Mouse (Mus musculus) megakaryocyte-erythroid progenitor cell, adult 5-6 weeks (primary cell): Measurements from ENCODE around the gene Arl4d. TPM values are rescaled to one million over a fixed set of nuclear protein-coding genes. Genes with fewer than 3 reads are reported as not detected.

ENCODE experiments used
- ATAC-seq: replicated peaks from 2 replicates; pipeline ENCODE4 v1.8.0; 2016; ENCODE audit warnings: mild to moderate bottlenecking, inconsistent platforms; ENCODE audit not compliant: severe bottlenecking, poor library complexity, low FRiP score, low TSS enrichment
- total RNA-seq, 2 experiments: library from RNA; stranded (forward) in 1 of 2; stranded (reverse) in 1 of 2; fragments of 200-1000, 215-1000 nt in 1 of 2; fragments of >200 nt in 1 of 2; fragmentation: Nextera tagmentation in 1 of 2; gene quantifications; 2 replicates each; pipeline ENCODE4 v1.2.3; 2014 to 2017

Gene Arl4d
- total RNA-seq, 2 experiments from 2014 or later, result 0.22 to 5.8 TPM

- ATAC-seq, result no peak
Observed at GRCm38 (mm10) chr11:101706764-101707448, 41.6 kb downstream of the Arl4d start.

- ATAC-seq, result no peak
Observed at GRCm38 (mm10) chr11:101708482-101708881, 43.1 kb downstream of the Arl4d start.

- no peak for ATAC-seq
Observed at GRCm38 (mm10) chr11:101712811-101713210, 47.5 kb downstream of the Arl4d start.

GRCm38 (mm10) chr11:101714012-101714411 is 48.7 kb downstream of the Arl4d start:
- no peak for ATAC-seq

Other genes starting within 250 kb of the Arl4d start
- 74.9 and 108 TPM in 2 replicates for gene Aarsd1, start 247.9 kb upstream of the Arl4d start, total RNA-seq (2014; fragmentation: Nextera tagmentation)
- gene Aarsd1, start 247.9 kb upstream of the Arl4d start, total RNA-seq (2017), result 81.8 and 87.7 TPM in 2 replicates
- gene Gm27029, start 240.7 kb upstream of the Arl4d start, total RNA-seq (2014; fragmentation: Nextera tagmentation), result 4.9 and 7.1 TPM in 2 replicates
- 0.61 TPM in 1 of 2 replicates, not detected in the other for gene Gm27029, start 240.7 kb upstream of the Arl4d start, total RNA-seq (2017)
- gene Rundc1, start 240.5 kb upstream of the Arl4d start, total RNA-seq (2014; fragmentation: Nextera tagmentation), result 5.1 and 6.5 TPM in 2 replicates
- 1.5 and 6.2 TPM in 2 replicates for gene Rundc1, start 240.5 kb upstream of the Arl4d start, total RNA-seq (2017)
- not detected in 2 replicates for gene Ptges3l, start 240.2 kb upstream of the Arl4d start, total RNA-seq (2014; fragmentation: Nextera tagmentation)
- gene Ptges3l, start 240.2 kb upstream of the Arl4d start, total RNA-seq (2017), result not detected in 2 replicates
- gene Rpl27, start 223.2 kb upstream of the Arl4d start, total RNA-seq (2014; fragmentation: Nextera tagmentation), result 1,243 and 1,644 TPM in 2 replicates
- 3,990 and 4,375 TPM in 2 replicates for gene Rpl27, start 223.2 kb upstream of the Arl4d start, total RNA-seq (2017)
- gene Ifi35, start 217.1 kb upstream of the Arl4d start, total RNA-seq (2014; fragmentation: Nextera tagmentation), result 35.5 and 44.1 TPM in 2 replicates
- 31.7 and 33.5 TPM in 2 replicates for gene Ifi35, start 217.1 kb upstream of the Arl4d start, total RNA-seq (2017)
- gene Rnd2, start 200.5 kb upstream of the Arl4d start, total RNA-seq (2014; fragmentation: Nextera tagmentation), result 1.6 and 7.2 TPM in 2 replicates
- gene Rnd2, start 200.5 kb upstream of the Arl4d start, total RNA-seq (2017), result 3.5 and 3.8 TPM in 2 replicates
- 6.5 and 7.4 TPM in 2 replicates for gene Vat1, start 199.3 kb upstream of the Arl4d start, total RNA-seq (2014; fragmentation: Nextera tagmentation)
- 3.3 and 5.4 TPM in 2 replicates for gene Vat1, start 199.3 kb upstream of the Arl4d start, total RNA-seq (2017)
- 37.5 and 45.4 TPM in 2 replicates for gene Brca1, start 113.6 kb upstream of the Arl4d start, total RNA-seq (2014; fragmentation: Nextera tagmentation)
- gene Brca1, start 113.6 kb upstream of the Arl4d start, total RNA-seq (2017), result 38.5 and 49.6 TPM in 2 replicates
- 50.1 and 74.2 TPM in 2 replicates for gene Nbr1, start 113.4 kb upstream of the Arl4d start, total RNA-seq (2014; fragmentation: Nextera tagmentation)
- gene Nbr1, start 113.4 kb upstream of the Arl4d start, total RNA-seq (2017), result 43.3 and 45.3 TPM in 2 replicates
- 0.85 and 1.7 TPM in 2 replicates for gene Tmem106a, start 83.3 kb upstream of the Arl4d start, total RNA-seq (2014; fragmentation: Nextera tagmentation)
- gene Tmem106a, start 83.3 kb upstream of the Arl4d start, total RNA-seq (2017), result 0.80 TPM in 1 of 2 replicates, not detected in the other
- gene Gm11634, start 66.3 kb upstream of the Arl4d start, total RNA-seq (2014; fragmentation: Nextera tagmentation), result not detected in 2 replicates
- not detected in 2 replicates for gene Gm11634, start 66.3 kb upstream of the Arl4d start, total RNA-seq (2017)
- gene Rdm1, start 38.3 kb upstream of the Arl4d start, total RNA-seq (2014; fragmentation: Nextera tagmentation), result 13.0 and 21.8 TPM in 2 replicates
- 2.0 and 5.3 TPM in 2 replicates for gene Rdm1, start 38.3 kb upstream of the Arl4d start, total RNA-seq (2017)
- gene Dhx8, start 67.4 kb downstream of the Arl4d start, total RNA-seq (2014; fragmentation: Nextera tagmentation), result 31.5 and 41.1 TPM in 2 replicates
- 26.8 and 49.1 TPM in 2 replicates for gene Dhx8, start 67.4 kb downstream of the Arl4d start, total RNA-seq (2017)
- gene Etv4, start 119.8 kb downstream of the Arl4d start, total RNA-seq (2014; fragmentation: Nextera tagmentation), result not detected in 2 replicates
- not detected in 2 replicates for gene Etv4, start 119.8 kb downstream of the Arl4d start, total RNA-seq (2017)
- gene Meox1, start 228.8 kb downstream of the Arl4d start, total RNA-seq (2014; fragmentation: Nextera tagmentation), result not detected in 2 replicates
- not detected in 2 replicates for gene Meox1, start 228.8 kb downstream of the Arl4d start, total RNA-seq (2017)